Mouse (Mus musculus) cerebellum, adult 2 months (tissue): ENCODE data around the gene Sac3d1.

ENCODE experiments used
- CTCF ChIP-seq: fragments of 200-500 bp; IDR thresholded peaks from 2 replicates; pipeline ENCODE4 v1.5.1; 2011; ENCODE audit warnings: low read depth, mild to moderate bottlenecking, control low read depth, low read length, moderate library complexity, borderline replicate concordance; ENCODE audit not compliant: insufficient read depth
- POLR2A ChIP-seq: fragments of 200-500 bp; IDR thresholded peaks from 2 replicates; pipeline ENCODE4 v1.6.1; 2011; ENCODE audit warnings: low read length, control low read depth, borderline replicate concordance; ENCODE audit not compliant: insufficient read depth

DNA sequence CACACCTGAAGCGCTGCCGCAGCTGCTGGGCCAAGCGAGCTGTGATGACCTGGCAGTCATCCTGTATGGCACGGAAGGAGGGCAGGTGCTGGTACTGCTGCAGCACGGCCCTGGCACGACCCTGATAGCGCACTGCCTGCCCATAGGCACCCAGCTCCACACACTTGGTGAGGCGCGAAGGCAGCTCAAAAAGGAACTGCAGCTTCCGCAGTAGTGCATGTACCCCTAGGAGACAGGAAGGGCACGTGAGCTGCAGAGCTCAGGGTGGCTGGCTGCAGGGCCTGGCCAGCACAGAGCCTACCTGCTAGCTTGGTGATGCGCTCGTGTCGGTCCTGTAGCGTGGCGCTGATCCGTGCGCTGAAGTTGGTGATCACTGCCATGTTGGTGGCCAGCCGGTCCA, 47.2 kb downstream of the Sac3d1 start:
- TF ChIP-seq POLR2A (no peak), CTCF (no peak)
